Mouse (Mus musculus): ENCODE measurements around the gene Smc3. TPM values are rescaled to one million over a fixed set of nuclear protein-coding genes. Genes with fewer than 3 reads are reported as not detected.

Gene Smc3
- polyA plus RNA-seq, 1 experiment from 2014 or later, result 60.2 TPM

GRCm38 (mm10) chr19:53694020-53694419 is 93.8 kb downstream of the Smc3 start:
- WGBS, result 10% methylated on average over 1 of the region's 1 CpGs
- no peaks in the 10 kb centered on the region for H3K9me3 ChIP-seq (replicated peaks; ENCODE audit: control insufficient read depth, low read length)
- H3K27me3 ChIP-seq (ENCODE audit: control insufficient read depth, insufficient read depth, low read length), result no peaks in the 10 kb centered on the region
- H3K27ac ChIP-seq (ENCODE audit: low read length), result no peak overlapping the region
- H3K4me2 ChIP-seq (ENCODE audit: low read depth, low read length), result no peak overlapping the region
- no peak overlapping the region for H3K4me3 ChIP-seq (replicated peaks; ENCODE audit: low read length)
- ATAC-seq (ENCODE audit: insufficient read depth, low FRiP score), result no peak
- no peaks in the 10 kb centered on the region for H3K36me3 ChIP-seq (ENCODE audit: control insufficient read depth, insufficient read depth, low read length)
- no peak overlapping the region for H3K9ac ChIP-seq (ENCODE audit: low read length)
- H3K4me1 ChIP-seq (ENCODE audit: control insufficient read depth, insufficient read depth, low read length), result no peaks in the 10 kb centered on the region

Other genes with a start within 250 kb of the Smc3 start
- not detected in 2 replicates for gene Gm10197, start 228.6 kb upstream of the Smc3 start, polyA plus RNA-seq (2015; fragmentation: Nextera tagmentation; extraction: Ambion mirVana)
- gene Smndc1, start 209.8 kb upstream of the Smc3 start, polyA plus RNA-seq (2015; fragmentation: Nextera tagmentation; extraction: Ambion mirVana), result 33.0 and 35.9 TPM in 2 replicates
- 5.9 and 6.1 TPM in 2 replicates for gene Dusp5, start 71.3 kb upstream of the Smc3 start, polyA plus RNA-seq (2015; fragmentation: Nextera tagmentation; extraction: Ambion mirVana)
- 258 and 338 TPM in 2 replicates for gene Nutf2-ps1, start 11.3 kb upstream of the Smc3 start, polyA plus RNA-seq (2015; fragmentation: Nextera tagmentation; extraction: Ambion mirVana)
- gene Rbm20, start 76.9 kb downstream of the Smc3 start, polyA plus RNA-seq (2015; fragmentation: Nextera tagmentation; extraction: Ambion mirVana), result 1.4 and 1.7 TPM in 2 replicates